Mouse (Mus musculus): ENCODE measurements around the gene Ddx54. TPM values are rescaled to one million over a fixed set of nuclear protein-coding genes. Genes with fewer than 3 reads are reported as not detected.
A peak's percentile ranks its signal among the peaks of the same experiment; 100 is the strongest.

Ddx54 gene
- polyA plus RNA-seq, 1 experiment from 2014 or later: 50.7 TPM

GRCm38 (mm10) chr5:120604839-120605238, 7.7 kb upstream of the Ddx54 start:
- peak overlapping the region; percentile 63 for H3K4me2 ChIP-seq
- ATAC-seq (ENCODE audit: low FRiP score): peak; percentile 59
- peaks cover 11% of the 10 kb centered on the region for H3K4me1 ChIP-seq
- H3K27me3 ChIP-seq: no peaks in the 10 kb centered on the region
- H3K9ac ChIP-seq: peak overlapping the region; percentile 48
- H3K9me3 ChIP-seq: no peaks in the 10 kb centered on the region
- peak overlapping the region; percentile 32 for H3K4me3 ChIP-seq (replicated peaks)
- H3K27ac ChIP-seq: peak overlapping the region; percentile 54; the same call in 1 of the 2 replicates
- H3K36me3 ChIP-seq (replicated peaks): peaks cover 9% of the 10 kb centered on the region
- WGBS: 2% methylated on average over 6 of the region's 6 CpGs

- ATAC-seq (ENCODE audit: low FRiP score): peak; percentile 63
- Histone ChIP-seq H3K9me3 (no peaks in the 10 kb centered on the region), H3K4me2 (peak overlapping the region; percentile 63), H3K4me1 (peaks cover 11% of the 10 kb centered on the region), H3K27me3 (no peaks in the 10 kb centered on the region), H3K9ac (peak overlapping the region; percentile 48), H3K4me3 (replicated peaks) (peak overlapping the region; percentile 32), H3K36me3 (replicated peaks) (peaks cover 9% of the 10 kb centered on the region), H3K27ac (peak overlapping the region; percentile 54)
- WGBS: 2% methylated on average over 10 of the region's 10 CpGs
These were observed 7.3 kb upstream of the Ddx54 start for GRCm38 (mm10) chr5:120605241-120605661.

GRCm38 (mm10) chr5:120605688-120606087, 6.9 kb upstream of the Ddx54 start:
- WGBS: under 1% methylated on average over 8 of the region's 8 CpGs
- peak; percentile 77 for ATAC-seq (ENCODE audit: low FRiP score)
- no peaks in the 10 kb centered on the region for H3K9me3 ChIP-seq
- peak overlapping the region; percentile 48; the same call in 1 of the 2 replicates for H3K9ac ChIP-seq
- no peaks in the 10 kb centered on the region for H3K27me3 ChIP-seq
- peak overlapping the region; percentile 54; the same call in 1 of the 2 replicates for H3K27ac ChIP-seq
- peaks cover 11% of the 10 kb centered on the region for H3K4me1 ChIP-seq
- H3K4me3 ChIP-seq (replicated peaks): peak overlapping the region; percentile 32
- peak overlapping the region; percentile 63 for H3K4me2 ChIP-seq
- peaks cover 9% of the 10 kb centered on the region for H3K36me3 ChIP-seq (replicated peaks)

GRCm38 (mm10) chr5:120606590-120607200, 5.8 kb upstream of the Ddx54 start:
- WGBS: 68% methylated on average over 25 of the region's 25 CpGs
- no peak overlapping the region for H3K9ac ChIP-seq
- H3K4me1 ChIP-seq: peaks cover 21% of the 10 kb centered on the region

GRCm38 (mm10) chr5:120607335-120607734, 5.2 kb upstream of the Ddx54 start:
- no peak overlapping the region for H3K27ac ChIP-seq
- H3K9ac ChIP-seq: no peak overlapping the region
- no peak overlapping the region for H3K4me3 ChIP-seq (replicated peaks)
- 85% methylated on average over 3 of the region's 3 CpGs for WGBS
- H3K27me3 ChIP-seq: no peaks in the 10 kb centered on the region
- no peak for ATAC-seq (ENCODE audit: low FRiP score)
- no peak overlapping the region for H3K4me2 ChIP-seq
- no peaks in the 10 kb centered on the region for H3K9me3 ChIP-seq
- H3K4me1 ChIP-seq: peaks cover 23% of the 10 kb centered on the region
- H3K36me3 ChIP-seq (replicated peaks): peaks cover 9% of the 10 kb centered on the region

More at GRCm38 (mm10) chr5:120606590-120607200, 5.8 kb upstream of the Ddx54 start:
- Histone ChIP-seq H3K4me3 (replicated peaks) (no peak overlapping the region), H3K36me3 (replicated peaks) (peaks cover 9% of the 10 kb centered on the region), H3K27me3 (no peaks in the 10 kb centered on the region), H3K4me2 (no peak overlapping the region), H3K9me3 (no peaks in the 10 kb centered on the region), H3K27ac (no peak overlapping the region)
- no peak for ATAC-seq (ENCODE audit: low FRiP score)

GRCm38 (mm10) chr5:120609246-120609775, 3.2 kb upstream of the Ddx54 start:
- 90% methylated on average over 16 of the region's 16 CpGs for WGBS
- ATAC-seq (ENCODE audit: low FRiP score): no peak
- H3K27ac ChIP-seq: no peak overlapping the region
- no peak overlapping the region for H3K4me2 ChIP-seq
- no peaks in the 10 kb centered on the region for H3K9me3 ChIP-seq
- no peak overlapping the region for H3K4me3 ChIP-seq (replicated peaks)
- peaks cover 9% of the 10 kb centered on the region for H3K36me3 ChIP-seq (replicated peaks)
- H3K9ac ChIP-seq: no peak overlapping the region
- H3K4me1 ChIP-seq: peaks cover 29% of the 10 kb centered on the region
- H3K27me3 ChIP-seq: no peaks in the 10 kb centered on the region

- Histone ChIP-seq H3K4me1 (peaks cover 24% of the 10 kb centered on the region), H3K9ac (0 out of 2 replicates have a peak overlapping the region, but pooled peaks have one; percentile 53), H3K4me2 (peak overlapping the region; percentile 90), H3K9me3 (peaks cover 4% of the 10 kb centered on the region), H3K36me3 (replicated peaks) (peaks cover 16% of the 10 kb centered on the region), H3K4me3 (replicated peaks) (no peak overlapping the region; the same call in 1 of the 2 replicates), H3K27me3 (no peaks in the 10 kb centered on the region), H3K27ac (no peak overlapping the region)
- ATAC-seq (ENCODE audit: low FRiP score): no peak
- WGBS: 95% methylated on average over 5 of the region's 5 CpGs
These were observed 1.6 kb upstream of the Ddx54 start for GRCm38 (mm10) chr5:120610906-120611305.

- Histone ChIP-seq H3K9me3 (peaks cover 6% of the 10 kb centered on the region), H3K36me3 (replicated peaks) (peaks cover 19% of the 10 kb centered on the region), H3K9ac (peak overlapping the region; percentile 53), H3K4me2 (peak overlapping the region; percentile 90), H3K4me3 (replicated peaks) (peak overlapping the region; percentile 74), H3K4me1 (peaks cover 24% of the 10 kb centered on the region), H3K27me3 (no peaks in the 10 kb centered on the region), H3K27ac (no peak overlapping the region; the same call in 1 of the 2 replicates)
- ATAC-seq (ENCODE audit: low FRiP score): no peak
- WGBS: 67% methylated on average over 8 of the region's 8 CpGs
These were observed 1.1 kb upstream of the Ddx54 start for GRCm38 (mm10) chr5:120611416-120611815.

GRCm38 (mm10) chr5:120612822-120613604, 474 bp downstream of the Ddx54 start:
- Histone ChIP-seq H3K36me3 (replicated peaks) (peaks cover 31% of the 10 kb centered on the region), H3K4me3 (replicated peaks) (peak overlapping the region; percentile 74), H3K9ac (peak overlapping the region; percentile 65), H3K9me3 (peaks cover 6% of the 10 kb centered on the region), H3K27ac (peak overlapping the region; percentile 77), H3K27me3 (no peaks in the 10 kb centered on the region), H3K4me1 (peaks cover 24% of the 10 kb centered on the region), H3K4me2 (peak overlapping the region; percentile 90)
- WGBS: under 1% methylated on average over 64 of the region's 69 CpGs
- ATAC-seq (ENCODE audit: low FRiP score): peak; percentile 94

- peaks cover 16% of the 10 kb centered on the region for H3K4me1 ChIP-seq
- no peak overlapping the region for H3K27ac ChIP-seq
- 95% methylated on average over 4 of the region's 4 CpGs for whole genome bisulfite sequencing
- H3K36me3 ChIP-seq (replicated peaks): peaks cover 54% of the 10 kb centered on the region
- H3K4me2 ChIP-seq: no peak overlapping the region
- H3K9me3 ChIP-seq: peaks cover 6% of the 10 kb centered on the region
- H3K27me3 ChIP-seq: no peaks in the 10 kb centered on the region
- ATAC-seq (ENCODE audit: low FRiP score): no peak
- H3K4me3 ChIP-seq (replicated peaks): no peak overlapping the region
- H3K9ac ChIP-seq: no peak overlapping the region
These were observed 3.4 kb downstream of the Ddx54 start for GRCm38 (mm10) chr5:120615903-120616302.

- H3K27ac ChIP-seq: no peak overlapping the region
- H3K4me2 ChIP-seq: no peak overlapping the region
- peaks cover 82% of the 10 kb centered on the region for H3K36me3 ChIP-seq (replicated peaks)
- peaks cover 6% of the 10 kb centered on the region for H3K9me3 ChIP-seq
- no peaks in the 10 kb centered on the region for H3K27me3 ChIP-seq
- no peak overlapping the region for H3K9ac ChIP-seq
- no peak for ATAC-seq (ENCODE audit: low FRiP score)
- H3K4me3 ChIP-seq (replicated peaks): no peak overlapping the region
- H3K4me1 ChIP-seq: peaks cover 4% of the 10 kb centered on the region
- 85% methylated on average over 12 of the region's 12 CpGs for WGBS
These were observed 6.2 kb downstream of the Ddx54 start for GRCm38 (mm10) chr5:120618778-120619177.

- no peak for ATAC-seq (ENCODE audit: low FRiP score)
- H3K4me2 ChIP-seq: no peak overlapping the region
- no peaks in the 10 kb centered on the region for H3K27me3 ChIP-seq
- no peaks in the 10 kb centered on the region for H3K4me1 ChIP-seq
- no peak overlapping the region for H3K27ac ChIP-seq
- H3K9ac ChIP-seq: no peak overlapping the region
- peaks cover 6% of the 10 kb centered on the region for H3K9me3 ChIP-seq
- no peak overlapping the region for H3K4me3 ChIP-seq (replicated peaks)
- H3K36me3 ChIP-seq (replicated peaks): peaks cover 86% of the 10 kb centered on the region
- 18% methylated on average over 5 of the region's 5 CpGs for WGBS
These were observed 6.7 kb downstream of the Ddx54 start for GRCm38 (mm10) chr5:120619201-120619600.

Data from forebrain, embryonic 12.5 days (tissue).